Mouse (Mus musculus): Measurements from ENCODE around the gene Golga4.

DNA sequence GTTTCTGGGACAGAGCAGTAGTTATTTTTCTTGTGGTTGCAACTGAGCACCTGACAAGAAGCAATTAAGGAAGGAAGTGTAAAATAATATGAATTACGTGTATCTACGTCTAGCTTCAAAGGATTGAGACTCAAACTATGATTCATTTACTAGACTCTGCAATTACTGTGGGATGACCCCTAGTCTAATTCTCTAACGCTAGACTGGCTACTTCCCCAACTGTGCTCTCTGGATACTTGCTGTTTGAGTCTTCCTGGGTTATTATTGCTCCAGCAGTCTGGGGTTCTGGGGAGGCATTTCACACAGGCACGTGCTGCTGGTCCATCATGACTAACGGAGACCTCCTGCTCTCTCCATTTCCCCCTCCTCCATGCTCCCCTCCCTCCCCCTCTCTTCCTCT is 111.2 kb downstream of the Golga4 start:
- no peak for TF ChIP-seq POLR2AphosphoS2 (IDR thresholded peaks at IDR 0.05; ENCODE audit: insufficient read length, low read depth)
- TF ChIP-seq CEBPB (IDR thresholded peaks at IDR 0.05; ENCODE audit: insufficient read depth, poor library complexity, severe bottlenecking) = no peak
- TF ChIP-seq POLR2A (IDR thresholded peaks at IDR 0.05; ENCODE audit: insufficient read length, low read depth) = no peak
- no peak for TF ChIP-seq MAX (IDR thresholded peaks at IDR 0.05; ENCODE audit: low read depth)
- no peak for TF ChIP-seq USF1 (IDR thresholded peaks at IDR 0.05; ENCODE audit: low read depth)
- no peak for TF ChIP-seq TCF12 (IDR thresholded peaks at IDR 0.05; ENCODE audit: insufficient read depth, poor library complexity, severe bottlenecking)
